Mouse (Mus musculus) myocyte (in vitro differentiated cells): ENCODE results near the gene Ascc3. TPM values are rescaled to one million over a fixed set of nuclear protein-coding genes. Genes with fewer than 3 reads are reported as not detected.

Experiments used
- H3K27me3 ChIP-seq: one replicate; pipeline ENCODE4 v1.6.1; 2011; ENCODE audit not compliant: control insufficient read depth, insufficient read depth, insufficient read length
- H3K36me3 ChIP-seq: one replicate; pipeline ENCODE4 v1.6.1; 2011; ENCODE audit not compliant: control insufficient read depth, insufficient read depth
- H3K4me2 ChIP-seq: one replicate; pipeline ENCODE4 v1.6.1; 2011; ENCODE audit warnings: low read depth, control low read depth
- H3K4me3 ChIP-seq: one replicate; pipeline ENCODE4 v1.5.1; 2011; ENCODE audit warnings: mild to moderate bottlenecking, control low read depth, moderate library complexity
- H3K79me2 ChIP-seq: one replicate; pipeline ENCODE4 v1.6.1; 2011; ENCODE audit not compliant: control insufficient read depth, insufficient read depth
- H3ac ChIP-seq: one replicate; pipeline ENCODE4 v1.6.1; 2011; ENCODE audit not compliant: control insufficient read depth, insufficient read length
- CEBPB ChIP-seq: IDR thresholded peaks from 2 replicates; pipeline ENCODE4 v1.6.1; 2011; ENCODE audit warnings: mild to moderate bottlenecking, moderate library complexity; ENCODE audit not compliant: poor library complexity, insufficient read depth, severe bottlenecking
- E2F4 ChIP-seq: IDR thresholded peaks from one replicate; pipeline ENCODE4 v1.6.1; 2011; ENCODE audit warnings: mild to moderate bottlenecking, control low read depth, moderate library complexity; ENCODE audit not compliant: insufficient read depth
- MAX ChIP-seq: IDR thresholded peaks from one replicate; pipeline ENCODE4 v1.6.1; 2011; ENCODE audit warnings: low read depth, mild to moderate bottlenecking, control low read depth
- MYOD1 ChIP-seq, 3 experiments: IDR thresholded peaks; one replicate each; pipeline ENCODE4 v1.6.1; 2011; ENCODE audit warnings: control low read depth in 2 of 3, low read depth in 2 of 3, mild to moderate bottlenecking in 2 of 3, moderate library complexity in 1 of 3; ENCODE audit not compliant: insufficient read length in 2 of 3, control insufficient read depth in 1 of 3
- MYOG ChIP-seq, 3 experiments: IDR thresholded peaks; one replicate each; pipeline ENCODE4 v1.6.1; 2011; ENCODE audit warnings: control low read depth in 2 of 3, low read depth in 2 of 3, mild to moderate bottlenecking in 2 of 3; ENCODE audit not compliant: insufficient read length in 2 of 3, control insufficient read depth in 1 of 3, insufficient read depth in 1 of 3
- POLR2A ChIP-seq: IDR thresholded peaks from one replicate; pipeline ENCODE4 v1.6.1; 2011; ENCODE audit warnings: low read depth, mild to moderate bottlenecking, control low read depth, moderate library complexity; ENCODE audit not compliant: insufficient read length
- POLR2AphosphoS2 ChIP-seq: IDR thresholded peaks from one replicate; pipeline ENCODE4 v1.6.1; 2011; ENCODE audit warnings: low read depth, control low read depth; ENCODE audit not compliant: insufficient read length
- REST ChIP-seq: IDR thresholded peaks from one replicate; pipeline ENCODE4 v1.6.1; 2011; ENCODE audit warnings: mild to moderate bottlenecking, control low read depth, moderate library complexity; ENCODE audit not compliant: insufficient read depth, insufficient read length
- SRF ChIP-seq: IDR thresholded peaks from one replicate; pipeline ENCODE4 v1.6.1; 2011; ENCODE audit warnings: low read depth; ENCODE audit not compliant: control insufficient read depth, insufficient read length
- TCF12 ChIP-seq: IDR thresholded peaks from one replicate; pipeline ENCODE4 v1.6.1; 2011; ENCODE audit warnings: mild to moderate bottlenecking, control low read depth; ENCODE audit not compliant: poor library complexity, insufficient read depth, severe bottlenecking
- TCF3 ChIP-seq: IDR thresholded peaks from one replicate; pipeline ENCODE4 v1.6.1; 2011; ENCODE audit warnings: low read depth, control low read depth; ENCODE audit not compliant: insufficient read length
- USF1 ChIP-seq: IDR thresholded peaks from one replicate; pipeline ENCODE4 v1.6.1; 2011; ENCODE audit warnings: low read depth, mild to moderate bottlenecking, control low read depth, moderate library complexity
- polyA plus RNA-seq: library from polyadenylated mRNA; unstranded; fragments of >200 nt; fragmentation: generic; extraction: Trizol; gene quantifications from one replicate; pipeline ENCODE4 v1.2.1, GENCODE M21; 2012; ENCODE audit warnings: missing spikeins

The Ascc3 gene
- polyA plus RNA-seq, 1 experiment: 7.2 TPM

DNA sequence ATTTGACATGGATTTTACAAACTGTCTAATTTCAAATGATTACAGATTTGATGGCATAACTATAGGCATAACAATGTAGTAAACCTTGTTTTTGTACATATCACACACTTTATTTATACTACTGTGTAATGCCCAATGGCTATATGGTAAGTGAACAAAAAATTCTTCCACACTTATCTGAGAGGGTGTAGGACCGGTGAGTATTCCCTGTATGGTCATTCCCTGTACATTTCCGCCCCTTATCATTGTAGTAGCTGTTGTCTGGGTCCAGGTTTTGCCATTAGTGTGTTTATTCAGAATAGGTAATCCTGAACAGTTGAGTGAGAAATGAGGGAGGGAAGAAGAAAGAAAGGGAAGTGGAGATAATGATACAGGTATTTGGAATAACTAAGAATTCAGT lies 306.2 kb downstream of the Ascc3 start:
- no peak overlapping the region for H3K4me3 ChIP-seq
- H3ac ChIP-seq: no peak overlapping the region
- no peaks in the 10 kb centered on the region for H3K27me3 ChIP-seq
- no peaks in the 10 kb centered on the region for H3K36me3 ChIP-seq
- H3K79me2 ChIP-seq: no peaks in the 10 kb centered on the region
- H3K4me2 ChIP-seq: no peak overlapping the region
- TF ChIP-seq CEBPB (no peak), MAX (no peak), E2F4 (no peak), MYOD1 (IDR thresholded peaks at IDR 0.05; ENCODE audit: control insufficient read depth in 1 of 3, insufficient read length in 2 of 3, low read depth in 2 of 3) (no peak), MYOG (IDR thresholded peaks at IDR 0.05; ENCODE audit: control insufficient read depth in 1 of 3, insufficient read depth in 1 of 3, insufficient read length in 2 of 3, low read depth in 2 of 3) (no peak), POLR2AphosphoS2 (no peak), POLR2A (no peak), REST (no peak), USF1 (no peak), TCF12 (no peak)

DNA sequence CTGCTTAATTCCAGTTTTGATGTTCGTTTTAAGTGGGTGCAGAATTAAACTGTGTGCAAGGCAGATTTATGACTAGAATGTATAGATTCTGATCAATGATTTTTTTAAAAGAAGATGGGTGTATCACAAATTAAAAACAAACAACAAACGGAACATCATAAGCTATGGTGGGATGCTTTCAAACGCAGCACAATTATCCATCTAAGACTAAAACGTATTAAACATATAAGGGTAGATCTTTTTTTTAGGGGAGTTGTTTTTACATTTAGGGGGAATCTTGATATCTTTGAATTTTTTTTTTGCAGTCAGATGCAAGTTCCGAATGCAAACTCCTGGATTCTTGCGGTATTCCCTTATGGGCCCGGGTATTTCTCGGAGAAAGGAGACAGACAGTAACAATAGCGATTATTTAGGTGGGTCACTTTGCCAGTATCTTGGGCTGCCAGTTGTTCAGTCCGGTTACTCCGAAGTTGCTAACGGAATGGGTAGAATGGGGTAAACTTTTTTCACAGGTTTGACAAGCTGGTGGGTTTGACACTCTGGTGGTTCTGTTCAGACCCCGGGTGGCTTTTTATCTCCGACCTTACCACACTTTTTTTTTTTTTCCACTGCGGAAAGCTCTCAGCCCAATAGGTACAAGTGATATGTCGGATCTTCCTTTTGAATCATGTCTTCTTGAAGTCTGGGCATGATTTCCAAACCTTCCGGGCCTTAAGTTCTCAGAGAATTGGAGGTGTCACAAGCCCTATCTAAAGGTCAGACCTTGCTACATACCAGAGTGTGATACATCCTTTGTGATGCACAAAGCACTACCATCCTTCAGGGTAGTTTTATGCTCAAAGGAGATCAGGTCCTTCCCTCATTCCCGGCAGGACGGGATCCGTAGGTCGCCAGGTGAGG lies 307.6 kb downstream of the Ascc3 start:
- H3K36me3 ChIP-seq: no peaks in the 10 kb centered on the region
- no peak overlapping the region for H3K4me2 ChIP-seq
- no peaks in the 10 kb centered on the region for H3K27me3 ChIP-seq
- no peaks in the 10 kb centered on the region for H3K79me2 ChIP-seq
- no peak overlapping the region for H3ac ChIP-seq
- TF ChIP-seq TCF3 (no peak), TCF12 (no peak), MYOG (IDR thresholded peaks at IDR 0.05; ENCODE audit: control insufficient read depth in 1 of 3, insufficient read depth in 1 of 3, insufficient read length in 2 of 3, low read depth in 2 of 3) (no peak), SRF (no peak), CEBPB (no peak), MAX (no peak), POLR2A (no peak), REST (no peak), USF1 (no peak), E2F4 (no peak), POLR2AphosphoS2 (no peak), MYOD1 (IDR thresholded peaks at IDR 0.05; ENCODE audit: control insufficient read depth in 1 of 3, insufficient read length in 2 of 3, low read depth in 2 of 3) (no peak)
- no peak overlapping the region for H3K4me3 ChIP-seq
